Mouse (Mus musculus): Measurements from ENCODE around the gene Atp5l.
A peak's percentile ranks its signal among the peaks of the same experiment; 100 is the strongest.

DNA sequence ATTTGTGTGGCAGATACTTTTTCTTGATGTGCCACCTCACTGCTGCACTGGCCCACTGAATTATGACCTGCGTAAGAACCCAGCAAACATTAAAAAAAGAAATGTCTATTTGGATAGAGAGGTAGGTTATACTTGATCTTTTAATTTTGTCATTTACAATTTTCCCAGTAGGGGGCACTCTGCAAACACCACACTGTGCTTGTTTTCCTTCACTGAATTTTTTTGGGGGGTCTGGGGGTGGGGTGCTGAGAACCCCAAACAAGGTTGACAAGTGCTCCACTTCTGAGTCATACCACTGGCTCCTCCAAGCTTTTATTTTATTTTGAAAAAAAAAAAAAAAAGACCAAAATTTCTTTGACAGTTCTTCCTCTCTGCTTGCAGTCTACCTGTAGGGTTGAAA lies 48.9 kb upstream of the Atp5l start:
- TF ChIP-seq CTCF (IDR thresholded peaks at IDR 0.05; ENCODE audit: extremely low read depth, insufficient read depth, insufficient read length, insufficient replicate concordance) (peak; percentile 15; the same call in 1 of the 2 replicates), POLR2A (IDR thresholded peaks at IDR 0.05; ENCODE audit: low read depth, low read length) (no peak)

Measured in spleen, adult 2 months (tissue).